ENCODE assay signal across 14 mouse cellular contexts in the genomic region with DNA sequence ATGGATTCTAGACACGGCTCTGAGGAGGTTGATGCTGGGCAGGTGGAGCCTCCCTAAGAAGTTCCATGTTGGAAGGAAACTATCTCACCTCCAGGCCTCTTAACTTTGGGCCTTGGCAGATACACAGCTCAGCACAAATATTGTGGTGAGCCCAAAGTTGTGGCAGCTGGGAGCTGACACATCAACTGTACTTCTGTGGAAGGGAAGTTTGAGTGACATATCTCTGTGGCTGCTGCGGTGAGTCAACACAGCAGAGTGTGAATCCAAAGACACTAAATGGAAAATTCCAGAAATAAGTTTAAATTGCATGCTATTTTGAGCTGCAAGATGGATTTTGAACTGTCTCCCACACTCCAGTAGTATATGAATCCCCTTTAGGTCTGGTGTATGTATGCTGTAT. TPM values are rescaled to one million over a fixed set of nuclear protein-coding genes. Genes with fewer than 3 reads are reported as not detected.
DNase-seq lines count a peak whose midpoint lies in the region; ATAC-seq lines count a peak whose summit lies in the region.
"Had no signal": no experiment of that assay in that cellular context is flagged by ENCODE, and none has a peak within 500 bp of the region (broad histone marks: within the 10 kb centered on the region; RNA-seq: fewer than 3 reads in every experiment).

No protein-coding gene starts in this region.

- no peak for DNase-seq in frontal cortex, postnatal 14 days (ENCODE audit: low spot score in 2 of 2)
- peak; percentile 40 for DNase-seq in 3134 (ENCODE audit: extremely low read depth, insufficient read length, low spot score)
- peak; percentile 21 for DNase-seq in NIH3T3 (ENCODE audit: low read depth)
- no peak for DNase-seq in adrenal gland, postnatal 36 days
- no peak for DNase-seq in cerebellum, postnatal 10 days
- no peak for DNase-seq in retina, embryonic 14.5 days (ENCODE audit: low spot score)
- DNase-seq: B cell, adult 2 months; kidney, postnatal 14 days; right cerebral cortex, postnatal 25 days; thymus, adult 18-20 months had no signal

- peak; percentile 86 for ATAC-seq in frontal cortex, adult (ENCODE audit: low TSS enrichment)
- peak; percentile 61 for ATAC-seq in megakaryocyte, adult 5-6 weeks (ENCODE audit: poor library complexity, severe bottlenecking)
- ATAC-seq: intestine, postnatal 0 days; Patski had no signal

RNA-seq across cellular contexts. Expression of a gene that starts 34.8 kb away (rescaled TPM):
- total RNA-seq in megakaryocyte, adult 5-6 weeks (2015): 11.0 and 14.3 TPM in 2 replicates
- total RNA-seq in megakaryocyte, adult 5-6 weeks (2017): 12.1 and 13.5 TPM in 2 replicates
- 10 to 100 TPM; 31.0 to 33.2 TPM for total RNA-seq in adrenal gland, postnatal 36 days (2021)

Comparison
In these comparisons a context has a peak if more than half of its experiments do, and no peak if none do; other contexts are left out.
1. DNase-seq: peak in 3134 (single experiment) and NIH3T3 (single experiment); none in frontal cortex, postnatal 14 days (0 of 2), adrenal gland, postnatal 36 days (0 of 2), cerebellum, postnatal 10 days (0 of 2) and retina, embryonic 14.5 days (single experiment).